In genomic region chr10:60779628-60780027, GRCm38 (mm10) we compare ENCODE assay signal across 8 mouse cellular contexts. TPM values are rescaled to one million over a fixed set of nuclear protein-coding genes. Genes with fewer than 3 reads are reported as not detected.
DNase-seq lines count a peak whose midpoint lies in the region; ATAC-seq lines count a peak whose summit lies in the region.

No protein-coding gene starts in this region.

- H3K4me1 ChIP-seq in hindbrain, embryonic 12.5 days, result peaks cover 7% of the 10 kb centered on the region; the same call in 1 of the 2 replicates

- H3K4me3 ChIP-seq in hindbrain, embryonic 12.5 days, result no peak overlapping the region

- 10% methylated on average over 9 of the region's 9 CpGs for WGBS in hindbrain, embryonic 12.5 days

- peaks cover 9% of the 10 kb centered on the region; the same call in 1 of the 2 replicates for H3K27me3 ChIP-seq in hindbrain, embryonic 12.5 days

- H3K9ac ChIP-seq in hindbrain, embryonic 12.5 days, result no peak overlapping the region

- no peaks in the 10 kb centered on the region for H3K36me3 ChIP-seq in hindbrain, embryonic 12.5 days

- peak overlapping the region; percentile 36 for H3K4me2 ChIP-seq in hindbrain, embryonic 12.5 days (replicated peaks)

- no peaks in the 10 kb centered on the region for H3K9me3 ChIP-seq in hindbrain, embryonic 12.5 days (replicated peaks)

- DNase-seq in T-cell, adult 2 months (ENCODE audit: low spot score), result peak; percentile 38
- peak; percentile 92 to 95 for DNase-seq in cerebellum, postnatal 10 days
- DNase-seq in frontal cortex, postnatal 14 days (ENCODE audit: low spot score in 2 of 2), result peak; percentile 49 to 64
- DNase-seq in layer of hippocampus, postnatal 10 days (ENCODE audit: low spot score in 2 of 2), result peak; percentile 79 to 84
- DNase-seq in lung, postnatal 25 days (ENCODE audit: low spot score), result peak; percentile 74
- peak; percentile 72 to 74 for DNase-seq in right cerebral cortex, adult 2 months (ENCODE audit: low spot score in 2 of 2)
- DNase-seq in urinary bladder, postnatal 14 days (ENCODE audit: low spot score), result peak; percentile 81

- ATAC-seq in hindbrain, embryonic 12.5 days (ENCODE audit: low FRiP score), result peak; percentile 45

- no peak overlapping the region for H3K27ac ChIP-seq in hindbrain, embryonic 12.5 days

RNA-seq across cellular contexts. Expression of gene Slc29a3, which starts 27.0 kb away (rescaled TPM):
- polyA plus RNA-seq in hindbrain, embryonic 12.5 days (2016; fragmentation: Nextera tagmentation; extraction: Ambion mirVana), result 11.5 TPM in 2 replicates
- 10 to 100 TPM; 13.8 to 14.9 TPM for total RNA-seq in layer of hippocampus, postnatal 10 days (2021)

RNA-seq across cellular contexts. Expression of gene Unc5b, which starts 51.8 kb away (rescaled TPM):
- polyA plus RNA-seq in hindbrain, embryonic 12.5 days (2016; fragmentation: Nextera tagmentation; extraction: Ambion mirVana), result 3.4 and 4.3 TPM in 2 replicates
- total RNA-seq in layer of hippocampus, postnatal 10 days (2021), result 1 to 10 TPM; 8.4 to 9.8 TPM

Comparison
In these comparisons a context has a peak if more than half of its experiments do, and no peak if none do; other contexts are left out.
1. DNase-seq: peak in every context shown above with its lines; median percentile 94 in cerebellum, postnatal 10 days; 82 in layer of hippocampus, postnatal 10 days; 81 in urinary bladder, postnatal 14 days; 74 in lung, postnatal 25 days; 73 in right cerebral cortex, adult 2 months; 56 in frontal cortex, postnatal 14 days; 38 in T-cell, adult 2 months.